Mouse (Mus musculus) megakaryocyte, embryonic 14.5 days (primary cell): ENCODE results near the gene Asprv1.

Experiments used
- FLI1 ChIP-seq: IDR thresholded peaks from 2 replicates; pipeline ENCODE4 v1.6.1; 2012; ENCODE audit warnings: low read length, inconsistent platforms, mixed read lengths
- GATA1 ChIP-seq: IDR thresholded peaks from 3 replicates; pipeline ENCODE4 v1.6.1; 2012; ENCODE audit warnings: mixed read lengths, low read length, inconsistent platforms, borderline replicate concordance

DNA sequence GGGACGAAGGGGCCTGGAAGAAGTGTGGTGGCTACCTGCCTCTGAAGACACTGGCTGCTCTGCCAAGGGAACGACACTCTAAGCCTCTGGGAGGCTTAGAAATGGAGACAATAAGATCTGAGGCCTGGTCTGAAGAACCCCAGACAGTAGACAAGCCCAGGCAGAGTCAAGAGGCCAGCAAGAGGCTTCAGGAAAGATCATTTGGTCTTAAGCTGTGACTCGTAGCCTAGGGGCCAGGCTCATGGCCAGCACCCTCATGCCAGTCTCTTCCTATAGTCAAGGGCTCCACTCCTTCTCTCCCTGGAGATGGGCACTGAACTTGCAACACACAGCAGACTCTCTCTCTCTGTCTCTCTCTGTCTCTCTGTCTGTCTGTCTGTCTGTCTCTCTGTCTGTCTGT, 12.2 kb downstream of the Asprv1 start:
- TF ChIP-seq GATA1 (no peak), FLI1 (no peak)
